ENCODE assay signal across 11 mouse cellular contexts in the genomic region with DNA sequence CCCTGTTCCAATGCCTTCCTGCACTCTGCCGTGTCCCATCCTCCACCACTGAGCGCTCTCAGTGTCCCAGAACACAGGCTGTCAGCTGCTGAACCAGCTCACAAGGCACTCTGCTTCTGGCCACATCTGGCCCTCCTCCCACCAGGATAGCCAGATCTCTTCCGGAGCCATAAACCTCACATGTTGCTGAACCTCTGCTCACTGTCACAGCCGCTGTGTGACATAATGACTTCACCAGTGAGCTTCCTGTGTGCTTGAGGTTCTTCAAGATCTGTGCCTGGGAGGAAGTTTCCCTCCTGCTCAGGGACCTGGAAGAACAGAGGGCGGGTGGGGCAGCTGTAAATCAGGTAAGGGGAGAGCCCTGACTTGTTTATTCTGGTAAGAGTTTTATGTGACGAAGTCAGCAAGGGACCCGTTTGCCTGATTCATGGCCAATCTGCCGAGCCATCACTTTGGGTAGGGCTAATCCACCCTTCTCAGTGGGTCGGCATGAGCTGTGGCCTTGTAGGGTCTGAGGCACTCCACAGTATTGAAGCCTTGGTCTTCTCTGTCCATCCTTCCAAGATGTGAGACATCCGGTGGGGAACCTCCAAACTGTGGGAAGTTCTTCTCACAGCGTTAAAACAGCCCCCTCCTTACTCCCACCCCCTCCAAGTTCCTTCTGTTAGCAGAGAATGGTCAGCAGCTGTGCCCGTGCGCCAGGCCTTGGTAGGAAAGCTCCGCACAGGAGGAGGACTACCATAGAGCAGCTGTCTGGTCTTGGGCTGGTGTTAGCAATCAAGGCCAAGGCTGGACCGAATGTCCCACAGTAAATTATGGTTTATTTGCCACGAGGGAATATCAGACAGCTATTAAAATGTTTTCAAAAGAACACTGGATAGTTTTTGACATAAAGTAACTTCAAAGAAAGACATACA. TPM values are rescaled to one million over a fixed set of nuclear protein-coding genes. Genes with fewer than 3 reads are reported as not detected.
DNase-seq lines count a peak whose midpoint lies in the region; ATAC-seq and TF ChIP-seq lines count a peak whose summit lies in the region.
"Had no signal": no experiment of that assay in that cellular context is flagged by ENCODE, and none has a peak within 500 bp of the region (broad histone marks: within the 10 kb centered on the region; RNA-seq: fewer than 3 reads in every experiment).

No protein-coding gene starts in this region.

- H3K9me3 ChIP-seq in intestine, postnatal 0 days (ENCODE audit: control insufficient read depth), result no peaks in the 10 kb centered on the region
- no peaks in the 10 kb centered on the region for H3K9me3 ChIP-seq in forebrain, embryonic 16.5 days (ENCODE audit: control insufficient read depth, low read length)
- H3K9me3 ChIP-seq in hindbrain, embryonic 13.5 days, result no peaks in the 10 kb centered on the region

- no peaks in the 10 kb centered on the region for H3K36me3 ChIP-seq in intestine, postnatal 0 days (ENCODE audit: control insufficient read depth, insufficient read depth)
- H3K36me3 ChIP-seq in forebrain, embryonic 16.5 days (ENCODE audit: control insufficient read depth, insufficient read depth), result no peaks in the 10 kb centered on the region
- H3K36me3 ChIP-seq in hindbrain, embryonic 13.5 days, result no peaks in the 10 kb centered on the region

- H3K27ac ChIP-seq in intestine, postnatal 0 days (ENCODE audit: low read depth, low read length), result no peak overlapping the region
- no peak overlapping the region for H3K27ac ChIP-seq in forebrain, embryonic 16.5 days (ENCODE audit: low read length)
- H3K27ac ChIP-seq in hindbrain, embryonic 13.5 days, result no peak overlapping the region
- H3K27ac ChIP-seq: layer of hippocampus, adult 2 months had no signal

- no peak overlapping the region for H3K4me3 ChIP-seq in intestine, postnatal 0 days (ENCODE audit: low read depth, low read length)
- no peak overlapping the region for H3K4me3 ChIP-seq in forebrain, embryonic 16.5 days (replicated peaks; ENCODE audit: low read length)
- H3K4me3 ChIP-seq in hindbrain, embryonic 13.5 days, result no peak overlapping the region
- H3K4me3 ChIP-seq: layer of hippocampus, adult 2 months had no signal

- ATAC-seq in intestine, postnatal 0 days, result peak; percentile 52; the same call in 1 of the 2 replicates
- peak; percentile 78 for ATAC-seq in megakaryocyte progenitor cell, adult 5-6 weeks (replicated peaks; ENCODE audit: poor library complexity)
- ATAC-seq in forebrain, embryonic 16.5 days, result no peak
- ATAC-seq in hindbrain, embryonic 13.5 days (ENCODE audit: low FRiP score), result no peak
- ATAC-seq: liver, postnatal 0 days had no signal

- no peak for TF ChIP-seq CTCF in intestine, postnatal 0 days (IDR thresholded peaks at IDR 0.05; ENCODE audit: low read depth)

- no peak overlapping the region for H3K4me2 ChIP-seq in intestine, postnatal 0 days (replicated peaks; ENCODE audit: low read depth)
- H3K4me2 ChIP-seq in forebrain, embryonic 16.5 days (ENCODE audit: low read length), result no peak overlapping the region
- no peak overlapping the region for H3K4me2 ChIP-seq in hindbrain, embryonic 13.5 days

- H3K9ac ChIP-seq in intestine, postnatal 0 days (ENCODE audit: low read depth, low read length), result no peak overlapping the region
- H3K9ac ChIP-seq in forebrain, embryonic 16.5 days (replicated peaks; ENCODE audit: low read depth, low read length), result no peak overlapping the region
- H3K9ac ChIP-seq in hindbrain, embryonic 13.5 days, result no peak overlapping the region
- H3K9ac ChIP-seq: liver, postnatal 0 days had no signal

- DNase-seq in kidney, adult 11 months, result peak; percentile 36
- no peak for DNase-seq in kidney, adult 18-20 months
- peak; percentile 31 for DNase-seq in embryo, embryonic 9.5 days (ENCODE audit: extremely low spot score)
- DNase-seq in ovary, postnatal 36 days (ENCODE audit: low spot score), result no peak
- DNase-seq: cerebellum, adult 9-11 months; liver, postnatal 0 days had no signal

- no peaks in the 10 kb centered on the region for H3K27me3 ChIP-seq in intestine, postnatal 0 days (replicated peaks; ENCODE audit: control insufficient read depth, insufficient read depth, low read length)
- no peaks in the 10 kb centered on the region for H3K27me3 ChIP-seq in forebrain, embryonic 16.5 days (replicated peaks; ENCODE audit: control insufficient read depth, insufficient read depth, low read length)
- no peaks in the 10 kb centered on the region for H3K27me3 ChIP-seq in hindbrain, embryonic 13.5 days

- 37% methylated on average over 16 of the region's 16 CpGs for WGBS in intestine, postnatal 0 days
- WGBS in forebrain, embryonic 16.5 days, result 82% methylated on average over 16 of the region's 16 CpGs
- WGBS in hindbrain, embryonic 13.5 days, result 77% methylated on average over 16 of the region's 16 CpGs

- 0 out of 2 replicates have a peak, but pooled peaks cover 4% of the 10 kb centered on the region for H3K4me1 ChIP-seq in intestine, postnatal 0 days (replicated peaks; ENCODE audit: control insufficient read depth, insufficient read depth, low read length)
- H3K4me1 ChIP-seq in forebrain, embryonic 16.5 days (replicated peaks; ENCODE audit: control insufficient read depth, insufficient read depth, low read length), result no peaks in the 10 kb centered on the region
- 0 out of 2 replicates have a peak, but pooled peaks cover 7% of the 10 kb centered on the region for H3K4me1 ChIP-seq in hindbrain, embryonic 13.5 days (replicated peaks)

RNA-seq across cellular contexts. Expression of gene Pyroxd2, which starts 27.3 kb away (rescaled TPM):
- 13.8 and 16.1 TPM in 2 replicates for polyA plus RNA-seq in intestine, postnatal 0 days (2015; fragmentation: Nextera tagmentation; extraction: Ambion mirVana)
- 3.6 and 3.8 TPM in 2 replicates for total RNA-seq in megakaryocyte progenitor cell, adult 5-6 weeks (2015)
- 3.2 and 3.7 TPM in 2 replicates for total RNA-seq in megakaryocyte progenitor cell, adult 5-6 weeks (2017)
- 1.5 and 1.7 TPM in 2 replicates for polyA plus RNA-seq in forebrain, embryonic 16.5 days (2015; fragmentation: Nextera tagmentation; extraction: Ambion mirVana)
- polyA plus RNA-seq in hindbrain, embryonic 13.5 days (2015; fragmentation: Nextera tagmentation; extraction: Ambion mirVana), result 1.7 and 2.2 TPM in 2 replicates

RNA-seq across cellular contexts. Expression of gene Hps1, which starts 54.5 kb away (rescaled TPM):
- polyA plus RNA-seq in intestine, postnatal 0 days (2015; fragmentation: Nextera tagmentation; extraction: Ambion mirVana), result 14.9 and 15.6 TPM in 2 replicates
- total RNA-seq in megakaryocyte progenitor cell, adult 5-6 weeks (2015), result 15.1 and 15.6 TPM in 2 replicates
- total RNA-seq in megakaryocyte progenitor cell, adult 5-6 weeks (2017), result 21.4 and 40.8 TPM in 2 replicates
- 13.8 and 14.5 TPM in 2 replicates for polyA plus RNA-seq in forebrain, embryonic 16.5 days (2015; fragmentation: Nextera tagmentation; extraction: Ambion mirVana)
- 11.4 and 12.2 TPM in 2 replicates for polyA plus RNA-seq in hindbrain, embryonic 13.5 days (2015; fragmentation: Nextera tagmentation; extraction: Ambion mirVana)

Comparison
In these comparisons a context has a peak if more than half of its experiments do, and no peak if none do; other contexts are left out.
1. DNase-seq: peak in kidney, adult 11 months (single experiment) and embryo, embryonic 9.5 days (single experiment); none in kidney, adult 18-20 months (single experiment) and ovary, postnatal 36 days (single experiment).
2. ATAC-seq: peak in intestine, postnatal 0 days (single experiment) and megakaryocyte progenitor cell, adult 5-6 weeks (single experiment); none in forebrain, embryonic 16.5 days (single experiment) and hindbrain, embryonic 13.5 days (single experiment).